Mouse (Mus musculus) embryonic facial prominence, embryonic 11.5 days (tissue): ENCODE measurements at regions not wholly inside any gene's neighbourhood (a gene's known extent, or its start where the extent isn't known, plus 50 kb on each side); places are given as distances from the start of the nearest gene placed in this dataset.
A peak's percentile ranks its signal among the peaks of the same experiment; 100 is the strongest.

Experiments used
- ATAC-seq: fragments of 200-750 bp; cut with Nextera tagmentation; replicated peaks from 2 replicates; pipeline ENCODE4 v1.8.0; 2017; ENCODE audit warnings: low read depth; ENCODE audit not compliant: insufficient number of reproducible peaks, low FRiP score, low TSS enrichment
- DNase-seq: peaks from one replicate; pipeline ENCODE4 v3.0.0-alpha.2; 2015; ENCODE audit warnings: low spot score
- H3K27ac ChIP-seq: fragments of 300-500 bp; sonication (generic); replicated peaks from 2 replicates; pipeline ENCODE4 v1.5.1; 2014; ENCODE audit warnings: mild to moderate bottlenecking, low read depth, low read length, control low read depth
- H3K27me3 ChIP-seq: fragments of 300-500 bp; sonication (generic); 2 replicates; pipeline ENCODE4 v1.6.1; 2014; ENCODE audit warnings: mild to moderate bottlenecking, low read length, moderate library complexity, mixed read lengths; ENCODE audit not compliant: control insufficient read depth, insufficient read depth
- H3K36me3 ChIP-seq: fragments of 300-500 bp; sonication (generic); replicated peaks from 2 replicates; pipeline ENCODE4 v1.6.1; 2014; ENCODE audit warnings: low read depth, mild to moderate bottlenecking, low read length, moderate library complexity, mixed read lengths; ENCODE audit not compliant: control insufficient read depth, insufficient read depth
- H3K4me1 ChIP-seq: fragments of 300-500 bp; sonication (generic); 2 replicates; pipeline ENCODE4 v1.6.1; 2014; ENCODE audit warnings: low read length, mixed read lengths; ENCODE audit not compliant: control insufficient read depth, insufficient read depth
- H3K4me2 ChIP-seq: fragments of 300-500 bp; sonication (generic); 2 replicates; pipeline ENCODE4 v1.6.1; 2014; ENCODE audit warnings: low read depth, mild to moderate bottlenecking, control low read depth, low read length, moderate library complexity
- H3K4me3 ChIP-seq: fragments of 300-500 bp; sonication (generic); 2 replicates; pipeline ENCODE4 v1.5.1; 2014; ENCODE audit warnings: low read depth, low read length, control low read depth
- H3K9ac ChIP-seq: fragments of 300-500 bp; sonication (generic); replicated peaks from 2 replicates; pipeline ENCODE4 v1.6.1; 2014; ENCODE audit warnings: mild to moderate bottlenecking, control low read depth, low read length
- H3K9me3 ChIP-seq: fragments of 300-500 bp; sonication (generic); replicated peaks from 2 replicates; pipeline ENCODE4 v1.6.1; 2016; ENCODE audit warnings: mild to moderate bottlenecking, low read length, inconsistent platforms, mixed read lengths; ENCODE audit not compliant: control insufficient read depth
- WGBS: fragments of 180-500 bp; shearing (Covaris S2); extraction: QIAGEN DNeasy Blood & Tissue Kit; methylation state at CpG from one replicate; pipeline ENCODE4 v1.1.7; 2014; 5-methylcytosine and 5-hydroxymethylcytosine counted together

GRCm38 (mm10) chr7:75360874-75361273 is 51.8 kb upstream of the Sv2b start:
- H3K4me2 ChIP-seq: no peak overlapping the region
- H3K27ac ChIP-seq: no peak overlapping the region
- H3K27me3 ChIP-seq: no peaks in the 10 kb centered on the region
- no peaks in the 10 kb centered on the region for H3K36me3 ChIP-seq
- no peak for ATAC-seq
- no peaks in the 10 kb centered on the region for H3K4me1 ChIP-seq
- H3K9me3 ChIP-seq: no peaks in the 10 kb centered on the region
- 34% methylated on average over 6 of the region's 6 CpGs for WGBS
- H3K9ac ChIP-seq: no peak overlapping the region
- DNase-seq: no peak
- no peak overlapping the region for H3K4me3 ChIP-seq

GRCm38 (mm10) chr7:75362541-75362940 is 53.5 kb upstream of the Sv2b start:
- H3K27me3 ChIP-seq: no peaks in the 10 kb centered on the region
- no peak overlapping the region for H3K27ac ChIP-seq
- 82% methylated on average over 6 of the region's 6 CpGs for WGBS

GRCm38 (mm10) chr7:75365480-75365879 is 56.4 kb upstream of the Sv2b start:
- no peaks in the 10 kb centered on the region for H3K27me3 ChIP-seq
- no peak for ATAC-seq

More at GRCm38 (mm10) chr7:75362541-75362940, 53.5 kb upstream of the Sv2b start:
- no peaks in the 10 kb centered on the region for H3K9me3 ChIP-seq
- H3K36me3 ChIP-seq: no peaks in the 10 kb centered on the region
- H3K9ac ChIP-seq: no peak overlapping the region
- H3K4me1 ChIP-seq: no peaks in the 10 kb centered on the region
- no peak for DNase-seq
- no peak overlapping the region for H3K4me2 ChIP-seq
- H3K4me3 ChIP-seq: no peak overlapping the region
- ATAC-seq: no peak

GRCm38 (mm10) chr7:75366285-75366882 is 57.3 kb upstream of the Sv2b start:
- Histone ChIP-seq H3K4me3 (no peak overlapping the region), H3K27ac (no peak overlapping the region), H3K4me2 (no peak overlapping the region), H3K36me3 (no peaks in the 10 kb centered on the region), H3K27me3 (no peaks in the 10 kb centered on the region), H3K4me1 (no peaks in the 10 kb centered on the region), H3K9ac (no peak overlapping the region), H3K9me3 (no peaks in the 10 kb centered on the region)
- DNase-seq: peak; percentile 84
- 7% methylated on average over 8 of the region's 8 CpGs for WGBS
- no peak for ATAC-seq

More at GRCm38 (mm10) chr7:75365480-75365879, 56.4 kb upstream of the Sv2b start:
- no peaks in the 10 kb centered on the region for H3K36me3 ChIP-seq
- 53% methylated on average over 3 of the region's 3 CpGs for WGBS
- H3K9me3 ChIP-seq: no peaks in the 10 kb centered on the region
- H3K9ac ChIP-seq: no peak overlapping the region
- no peak overlapping the region for H3K4me2 ChIP-seq
- no peaks in the 10 kb centered on the region for H3K4me1 ChIP-seq
- DNase-seq: no peak
- no peak overlapping the region for H3K4me3 ChIP-seq
- no peak overlapping the region for H3K27ac ChIP-seq

- no peak overlapping the region for H3K4me2 ChIP-seq
- H3K9me3 ChIP-seq: no peaks in the 10 kb centered on the region
- no peaks in the 10 kb centered on the region for H3K36me3 ChIP-seq
- no peaks in the 10 kb centered on the region for H3K27me3 ChIP-seq
- ATAC-seq (no peak), DNase-seq (no peak)
- H3K27ac ChIP-seq: no peak overlapping the region
- H3K4me1 ChIP-seq: no peaks in the 10 kb centered on the region
- no peak overlapping the region for H3K9ac ChIP-seq
- WGBS: 81% methylated on average over 9 of the region's 9 CpGs
- no peak overlapping the region for H3K4me3 ChIP-seq
Measured at GRCm38 (mm10) chr7:75368315-75368714, 59.3 kb upstream of the Sv2b start.

GRCm38 (mm10) chr7:75369366-75369765 is 60.3 kb upstream of the Sv2b start:
- Histone ChIP-seq H3K27ac (no peak overlapping the region), H3K4me2 (no peak overlapping the region), H3K36me3 (no peaks in the 10 kb centered on the region), H3K27me3 (no peaks in the 10 kb centered on the region), H3K9ac (no peak overlapping the region), H3K4me1 (no peaks in the 10 kb centered on the region), H3K4me3 (no peak overlapping the region), H3K9me3 (no peaks in the 10 kb centered on the region)
- 65% methylated on average over 4 of the region's 4 CpGs for WGBS
- DNase-seq (no peak), ATAC-seq (no peak)

- Histone ChIP-seq H3K27ac (no peak overlapping the region), H3K4me2 (no peak overlapping the region), H3K4me1 (no peaks in the 10 kb centered on the region), H3K4me3 (no peak overlapping the region), H3K36me3 (no peaks in the 10 kb centered on the region), H3K9ac (no peak overlapping the region), H3K27me3 (no peaks in the 10 kb centered on the region), H3K9me3 (no peaks in the 10 kb centered on the region)
- WGBS: 44% methylated on average over 12 of the region's 12 CpGs
- peak; percentile 57; the same call in 1 of the 2 replicates for ATAC-seq
- peak; percentile 84 for DNase-seq
Measured at GRCm38 (mm10) chr7:75370595-75371519, 61.8 kb upstream of the Sv2b start.

GRCm38 (mm10) chr7:75371520-75371876 is 62.4 kb upstream of the Sv2b start:
- Histone ChIP-seq H3K36me3 (no peaks in the 10 kb centered on the region), H3K9ac (no peak overlapping the region), H3K9me3 (no peaks in the 10 kb centered on the region), H3K4me1 (no peaks in the 10 kb centered on the region), H3K4me2 (no peak overlapping the region), H3K27me3 (no peaks in the 10 kb centered on the region), H3K4me3 (no peak overlapping the region), H3K27ac (no peak overlapping the region)
- ATAC-seq (no peak), DNase-seq (no peak)
